In genomic region chr12:111878213-111878612, GRCm38 (mm10) we compare ENCODE assay signal across 8 mouse cellular contexts. TPM values are rescaled to one million over a fixed set of nuclear protein-coding genes. Genes with fewer than 3 reads are reported as not detected.
DNase-seq lines count a peak whose midpoint lies in the region; ATAC-seq and TF ChIP-seq lines count a peak whose summit lies in the region.

No protein-coding gene starts in this region.

- no peak overlapping the region for H3K4me3 ChIP-seq in cerebellum, adult 2 months (replicated peaks; ENCODE audit: insufficient read depth, low read depth, low read length)
- H3K4me3 ChIP-seq in hindbrain, embryonic 13.5 days = no peak overlapping the region

- peaks cover 7% of the 10 kb centered on the region for H3K4me1 ChIP-seq in cerebellum, adult 2 months (ENCODE audit: control insufficient read depth, insufficient read depth, low read length)
- H3K4me1 ChIP-seq in hindbrain, embryonic 13.5 days (replicated peaks) = no peaks in the 10 kb centered on the region

- peak; percentile 55 for ATAC-seq in frontal cortex, adult (ENCODE audit: low TSS enrichment)
- ATAC-seq in hindbrain, embryonic 13.5 days (ENCODE audit: low FRiP score) = peak; percentile 43; the same call in 1 of the 2 replicates

- TF ChIP-seq CTCF in cerebellum, adult 2 months (IDR thresholded peaks at IDR 0.05; ENCODE audit: borderline replicate concordance, insufficient read depth, low read depth, low read length) = peak; percentile 96

- H3K9me3 ChIP-seq in hindbrain, embryonic 13.5 days = no peaks in the 10 kb centered on the region

- no peak overlapping the region for H3K27ac ChIP-seq in cerebellum, adult 2 months (ENCODE audit: insufficient read depth, low read length)
- H3K27ac ChIP-seq in hindbrain, embryonic 13.5 days = no peak overlapping the region

- H3K36me3 ChIP-seq in hindbrain, embryonic 13.5 days = no peaks in the 10 kb centered on the region

- DNase-seq in R1 (ENCODE audit: low read depth, low spot score) = peak; percentile 85
- DNase-seq in cerebellum, adult 2 months = peak; percentile 72 to 79
- DNase-seq in layer of hippocampus, postnatal 14 days (ENCODE audit: low spot score in 2 of 2) = peak; percentile 62 to 78
- DNase-seq in lung, postnatal 4 days = peak; percentile 77 to 86
- DNase-seq in right cerebral cortex, postnatal 25 days = peak; percentile 55
- peak; percentile 51 to 89 for DNase-seq in urinary bladder, postnatal 4 days (ENCODE audit: low spot score in 2 of 2)

- TF ChIP-seq POLR2A in cerebellum, adult 2 months (IDR thresholded peaks at IDR 0.05; ENCODE audit: borderline replicate concordance, insufficient read depth, low read length) = no peak

- WGBS in cerebellum, adult 2 months = 5% methylated on average over 3 of the region's 3 CpGs
- WGBS in hindbrain, embryonic 13.5 days = 16% methylated on average over 3 of the region's 3 CpGs

- no peak overlapping the region for H3K9ac ChIP-seq in hindbrain, embryonic 13.5 days

- H3K4me2 ChIP-seq in hindbrain, embryonic 13.5 days = no peak overlapping the region

- H3K27me3 ChIP-seq in cerebellum, adult 2 months (ENCODE audit: control insufficient read depth, insufficient read depth, low read length) = no peaks in the 10 kb centered on the region
- H3K27me3 ChIP-seq in hindbrain, embryonic 13.5 days = no peaks in the 10 kb centered on the region

RNA-seq across cellular contexts. Expression of gene Ppp1r13b, which starts 29.7 kb away (rescaled TPM):
- polyA plus RNA-seq in cerebellum, adult 2 months (2012; rRNA removed) = 37.8 and 38.4 TPM in 2 replicates
- 23.0 and 25.5 TPM in 2 replicates for polyA plus RNA-seq in hindbrain, embryonic 13.5 days (2015; fragmentation: Nextera tagmentation; extraction: Ambion mirVana)
- total RNA-seq in layer of hippocampus, postnatal 14 days (2021) = 10 to 100 TPM; 79.3 to 83.0 TPM
